Mouse (Mus musculus): ENCODE results near the gene Fam118b.

DNA sequence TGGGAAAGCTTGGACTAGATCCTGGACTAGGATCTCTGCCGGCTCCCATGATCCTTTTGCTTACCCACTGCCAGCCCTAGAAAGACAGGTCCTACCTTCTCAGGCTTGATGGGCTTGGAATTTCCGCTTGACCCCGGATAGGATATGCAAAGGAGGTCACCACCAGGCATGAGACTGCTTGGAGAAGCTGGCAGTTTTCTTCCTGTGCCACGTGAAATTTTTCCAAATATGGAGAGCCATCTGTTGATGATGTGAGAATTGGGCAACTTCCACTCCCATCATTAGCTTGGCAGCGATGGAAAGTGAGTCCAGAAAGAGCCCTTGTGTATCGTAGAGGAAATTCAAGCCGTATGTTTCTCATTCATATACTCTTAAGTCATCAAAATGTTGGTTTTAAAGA is 39.9 kb upstream of the Fam118b start:
- no peak for TF ChIP-seq CTCF (IDR thresholded peaks at IDR 0.05)
- TF ChIP-seq POLR2A (IDR thresholded peaks at IDR 0.05; ENCODE audit: insufficient read depth, low read depth, low read length): no peak
